Mouse (Mus musculus) ES-E14 (cell line): ENCODE measurements at regions not wholly inside any gene's neighbourhood (a gene's known extent, or its start where the extent isn't known, plus 50 kb on each side); places are given as distances from the start of the nearest gene placed in this dataset.

ENCODE experiments used
- DNase-seq: peaks from one replicate; pipeline ENCODE4 v3.0.0-alpha.2; 2013; ENCODE audit warnings: low read depth, low spot score
- H3K27ac ChIP-seq: 2 replicates; pipeline ENCODE4 v1.5.1; 2012; ENCODE audit warnings: low read depth, mild to moderate bottlenecking, low read length, moderate library complexity, mixed read lengths; ENCODE audit not compliant: poor library complexity, insufficient read depth, severe bottlenecking
- H3K36me3 ChIP-seq: 2 replicates; pipeline ENCODE4 v1.6.1; 2012; ENCODE audit warnings: mild to moderate bottlenecking, low read length, moderate library complexity, mixed read lengths; ENCODE audit not compliant: control insufficient read depth, poor library complexity, insufficient read depth, severe bottlenecking
- H3K4me1 ChIP-seq, 2 experiments: fragments of 150-350 bp in 1 of 2; sonication (generic) in 1 of 2; 2 replicates each; pipeline ENCODE4 v1.6.1; 2012; ENCODE audit warnings: low read length in 2 of 2, mild to moderate bottlenecking in 1 of 2, mixed read lengths in 1 of 2; ENCODE audit not compliant: control insufficient read depth in 2 of 2, insufficient read depth in 2 of 2, poor library complexity in 1 of 2
- H3K4me3 ChIP-seq, 2 experiments: fragments of 150-350 bp in 1 of 2; sonication (generic) in 1 of 2; 2 replicates each; pipeline ENCODE4 v1.5.1; 2012; ENCODE audit warnings: low read length in 2 of 2, low read depth in 1 of 2, mild to moderate bottlenecking in 1 of 2, mixed read lengths in 1 of 2; ENCODE audit not compliant: insufficient read depth in 1 of 2, poor library complexity in 1 of 2, severe bottlenecking in 1 of 2
- H3K9ac ChIP-seq: 2 replicates; pipeline ENCODE4 v1.6.1; 2012; ENCODE audit warnings: low read depth, mild to moderate bottlenecking, low read length, mixed read lengths; ENCODE audit not compliant: poor library complexity, insufficient read depth, severe bottlenecking
- H3K9me3 ChIP-seq: fragments of 150-350 bp; sonication (generic); 2 replicates; pipeline ENCODE4 v1.6.1; 2012; ENCODE audit warnings: low read depth, mild to moderate bottlenecking, low read length; ENCODE audit not compliant: control insufficient read depth, insufficient read depth
- CHD2 ChIP-seq: IDR thresholded peaks from 2 replicates; pipeline ENCODE4 v1.6.1; 2014; ENCODE audit warnings: mild to moderate bottlenecking, low read depth, low read length, inconsistent platforms
- HCFC1 ChIP-seq: IDR thresholded peaks from 2 replicates; pipeline ENCODE4 v1.6.1; 2012; ENCODE audit warnings: low read length, inconsistent platforms, borderline replicate concordance; ENCODE audit not compliant: insufficient read depth
- MAFK ChIP-seq: IDR thresholded peaks from 2 replicates; pipeline ENCODE4 v1.6.1; 2014; ENCODE audit warnings: mild to moderate bottlenecking, low read depth, low read length, inconsistent platforms; ENCODE audit not compliant: insufficient read depth
- ZC3H11A ChIP-seq: IDR thresholded peaks from 2 replicates; pipeline ENCODE4 v1.6.1; 2012; ENCODE audit warnings: low read depth, mild to moderate bottlenecking, inconsistent platforms, low read length, borderline replicate concordance
- ZNF384 ChIP-seq: IDR thresholded peaks from 2 replicates; pipeline ENCODE4 v1.6.1; 2012; ENCODE audit warnings: low read depth, low read length, inconsistent platforms
- in situ Hi-C, 2 experiments: fragments of 600-800 bp; cut with MboI; formaldehyde crosslinking; loops; one replicate each; pipeline ENCODE4 v1.15.1; 2025; ENCODE audit warnings: low sequenced_read_pairs in 2 of 2, inconsistent platforms in 1 of 2; ENCODE audit not compliant: unreplicated experiment in 2 of 2

DNA sequence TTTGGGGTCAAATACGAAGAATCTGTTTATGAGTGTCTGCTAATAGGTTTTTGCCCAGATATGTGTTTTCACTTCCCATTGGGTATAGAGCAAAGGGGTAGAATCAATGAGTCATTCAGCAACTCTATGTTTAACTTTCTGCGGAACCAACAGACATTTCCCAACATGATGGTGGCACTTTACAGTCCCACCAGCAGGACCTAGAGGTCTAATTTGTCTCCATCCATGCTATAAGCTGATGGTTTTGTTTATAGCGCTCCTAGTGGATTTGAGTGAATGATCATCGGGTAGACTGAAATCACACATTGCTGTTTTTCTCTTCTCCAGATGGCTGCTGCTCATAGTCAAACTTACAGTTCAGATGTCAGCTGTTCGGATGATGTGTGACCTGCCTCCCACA is 99.7 kb upstream of the Arid5b start:
- no peak overlapping the region for H3K27ac ChIP-seq
- DNase-seq: no peak
- TF ChIP-seq HCFC1: no peak
- TF ChIP-seq MAFK: no peak
- no peak for TF ChIP-seq CHD2
- TF ChIP-seq ZNF384: no peak
- no peak for TF ChIP-seq ZC3H11A
- H3K36me3 ChIP-seq: no peaks in the 10 kb centered on the region
- H3K4me1 ChIP-seq: no peaks in the 10 kb centered on the region
- H3K9me3 ChIP-seq: no peaks in the 10 kb centered on the region
- in situ Hi-C loops: no loop called here
- no peak overlapping the region for H3K9ac ChIP-seq
- no peak overlapping the region for H3K4me3 ChIP-seq

DNA sequence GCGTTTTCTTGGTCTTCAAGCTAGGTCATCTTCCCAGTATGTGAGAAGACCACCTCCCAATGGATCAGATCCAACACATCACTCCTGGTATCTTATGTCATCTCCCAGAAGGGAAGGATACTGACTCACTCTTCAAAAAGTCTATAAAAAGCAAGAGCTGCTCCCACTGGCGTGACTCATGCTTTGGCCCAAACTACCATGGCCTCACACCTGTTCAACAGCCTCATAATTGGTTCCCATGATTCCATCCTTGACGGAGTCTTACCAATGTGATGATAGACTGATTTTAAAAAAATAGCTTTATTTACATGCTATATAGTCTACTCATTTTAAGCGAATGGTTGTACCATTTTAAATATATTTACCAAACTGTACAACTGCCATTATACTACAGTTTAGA is 98.9 kb upstream of the Arid5b start:
- H3K36me3 ChIP-seq: no peaks in the 10 kb centered on the region
- no peak for DNase-seq
- no peak overlapping the region for H3K9ac ChIP-seq
- H3K4me1 ChIP-seq: no peaks in the 10 kb centered on the region
- TF ChIP-seq CHD2: no peak
- TF ChIP-seq MAFK: no peak
- TF ChIP-seq ZNF384: no peak
- no peak for TF ChIP-seq HCFC1
- TF ChIP-seq ZC3H11A: no peak
- in situ Hi-C loops: no loop called here
- no peaks in the 10 kb centered on the region for H3K9me3 ChIP-seq
- no peak overlapping the region for H3K27ac ChIP-seq
- no peak overlapping the region for H3K4me3 ChIP-seq

DNA sequence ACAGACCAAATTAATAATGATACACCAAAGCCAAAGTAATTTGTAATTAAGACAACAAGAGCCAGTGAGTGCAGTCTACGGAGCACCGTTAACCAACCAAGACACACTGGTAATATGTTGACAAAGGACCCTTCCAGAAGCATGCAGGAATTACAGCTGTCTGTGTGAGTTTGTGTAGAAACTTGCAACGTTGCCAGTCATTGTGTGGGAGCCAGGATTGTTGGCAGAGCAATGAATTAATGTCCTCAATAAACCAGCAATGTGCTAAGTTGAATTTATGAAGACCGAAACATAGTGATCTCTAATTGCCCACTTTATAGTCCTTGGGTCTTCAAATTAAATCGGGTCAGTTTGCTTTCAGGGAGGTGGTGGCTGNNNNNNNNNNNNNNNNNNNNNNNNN is 95.3 kb upstream of the Arid5b start:
- H3K36me3 ChIP-seq: no peaks in the 10 kb centered on the region
- H3K9me3 ChIP-seq: no peaks in the 10 kb centered on the region
- no peak for TF ChIP-seq HCFC1
- no peaks in the 10 kb centered on the region for H3K4me1 ChIP-seq
- no peak overlapping the region for H3K9ac ChIP-seq
- no peak overlapping the region for H3K4me3 ChIP-seq
- DNase-seq: no peak
- in situ Hi-C loops: no loop called here
- no peak overlapping the region for H3K27ac ChIP-seq

DNA sequence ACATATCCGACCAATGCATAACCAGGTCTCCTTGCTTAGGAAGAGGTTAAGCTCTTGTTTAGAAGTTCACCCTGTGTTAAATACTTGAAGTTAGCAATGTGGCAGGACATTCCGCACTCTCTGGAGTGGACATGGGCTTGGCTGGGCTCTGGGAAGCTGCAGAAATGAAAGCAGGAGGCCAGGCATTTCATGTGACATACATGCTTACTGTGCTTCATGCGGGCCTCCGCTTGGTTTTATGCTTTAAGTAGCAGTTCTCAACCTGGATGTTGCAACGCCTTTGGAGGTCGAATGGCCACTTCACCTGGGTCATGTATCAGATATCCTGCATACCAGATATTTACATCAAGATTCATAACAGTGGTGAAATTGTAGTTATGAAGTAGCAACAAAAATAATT is 93.2 kb upstream of the Arid5b start:
- H3K36me3 ChIP-seq: no peaks in the 10 kb centered on the region
- no peak for DNase-seq
- H3K9ac ChIP-seq: no peak overlapping the region
- H3K27ac ChIP-seq: no peak overlapping the region
- TF ChIP-seq MAFK (no peak), HCFC1 (no peak), CHD2 (no peak), ZNF384 (no peak)
- no peaks in the 10 kb centered on the region for H3K9me3 ChIP-seq
- no peak overlapping the region for H3K4me3 ChIP-seq
- in situ Hi-C loops: no loop called here
- H3K4me1 ChIP-seq: no peaks in the 10 kb centered on the region

DNA sequence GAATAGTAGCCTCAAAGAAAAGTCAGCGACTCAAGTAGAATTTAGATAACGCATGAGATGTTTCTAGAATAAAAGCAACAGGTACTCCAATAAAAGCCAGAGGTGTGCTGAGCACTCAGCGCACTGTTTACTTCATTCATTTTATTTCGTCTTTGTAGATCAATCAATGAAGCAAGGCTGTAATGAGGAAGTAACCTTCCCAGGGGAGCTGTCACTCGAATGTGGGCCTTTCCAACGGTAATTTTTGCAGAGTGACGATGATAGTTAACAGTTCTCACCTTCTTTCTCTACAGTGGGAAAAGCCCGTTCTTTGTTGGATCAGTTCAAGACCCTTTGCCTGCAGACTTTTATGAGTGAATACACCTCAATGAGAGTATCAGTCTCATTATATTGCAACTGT is 92.4 kb upstream of the Arid5b start:
- no peak overlapping the region for H3K4me3 ChIP-seq
- no peak for DNase-seq
- TF ChIP-seq ZC3H11A (no peak), MAFK (no peak), ZNF384 (no peak), CHD2 (no peak), HCFC1 (no peak)
- no peaks in the 10 kb centered on the region for H3K9me3 ChIP-seq
- in situ Hi-C loops: no loop called here
- H3K4me1 ChIP-seq: no peaks in the 10 kb centered on the region
- no peak overlapping the region for H3K27ac ChIP-seq
- H3K9ac ChIP-seq: no peak overlapping the region
- no peaks in the 10 kb centered on the region for H3K36me3 ChIP-seq
